ENCODE assay signal across 8 mouse cellular contexts in genomic region chr16:20140772-20141531, GRCm38 (mm10). TPM values are rescaled to one million over a fixed set of nuclear protein-coding genes. Genes with fewer than 3 reads are reported as not detected.
DNase-seq lines count a peak whose midpoint lies in the region; ATAC-seq and TF ChIP-seq lines count a peak whose summit lies in the region.

Gene Yeats2 (plus strand): TSS chr16:20141063.

- DNase-seq in B cell, adult 2 months: peak; percentile 84 to 89
- DNase-seq in brain, adult 2 months (ENCODE audit: low read depth, low spot score): peak; percentile 86
- peak; percentile 63 for DNase-seq in liver, adult 2 months (ENCODE audit: extremely low read depth, low read depth, low spot score)
- DNase-seq in splenic B cell, adult 2 months (ENCODE audit: low read depth, low spot score): peak; percentile 94

- TF ChIP-seq CTCF in liver, adult 2 months (IDR thresholded peaks at IDR 0.05; ENCODE audit: low read depth, low read length): no peak

- peak within 1 kb of the TSS; percentile 91 for H3K9ac ChIP-seq in heart, embryonic 11.5 days (ENCODE audit: low read depth, low read length)
- peak within 1 kb of the TSS; percentile 97 for H3K9ac ChIP-seq in kidney, embryonic 16.5 days (replicated peaks; ENCODE audit: low read length)
- peak within 1 kb of the TSS; percentile 97 for H3K9ac ChIP-seq in liver, adult 2 months (ENCODE audit: low read depth, low read length)

- H3ac ChIP-seq in myocyte (ENCODE audit: control insufficient read depth, insufficient read length): peak within 1 kb of the TSS; percentile 42

- ATAC-seq in erythroblast, adult 5-6 weeks (replicated peaks; ENCODE audit: low FRiP score, poor library complexity, severe bottlenecking): peak; percentile 90
- peak; percentile 91 for ATAC-seq in heart, embryonic 11.5 days (replicated peaks; ENCODE audit: insufficient number of reproducible peaks, low FRiP score, low TSS enrichment)
- peak; percentile 95 for ATAC-seq in kidney, embryonic 16.5 days (ENCODE audit: low FRiP score, low TSS enrichment)

- no peaks in the 10 kb centered on the region for H3K27me3 ChIP-seq in heart, embryonic 11.5 days (ENCODE audit: control insufficient read depth, insufficient read depth, low read length)
- H3K27me3 ChIP-seq in kidney, embryonic 16.5 days (ENCODE audit: insufficient read depth, low read length): no peaks in the 10 kb centered on the region
- H3K27me3 ChIP-seq in liver, adult 2 months (ENCODE audit: control insufficient read depth, insufficient read depth, low read length): no peaks in the 10 kb centered on the region
- no peaks in the 10 kb centered on the region for H3K27me3 ChIP-seq in myocyte (ENCODE audit: control insufficient read depth, insufficient read depth, insufficient read length)
- no peaks in the 10 kb centered on the region for H3K27me3 ChIP-seq in splenic B cell, adult 2 months (ENCODE audit: control insufficient read depth, insufficient read depth, low read length, poor library complexity, severe bottlenecking)

- no peaks in the 10 kb centered on the region for H3K9me3 ChIP-seq in heart, embryonic 11.5 days (replicated peaks; ENCODE audit: control insufficient read depth, low read length)
- no peaks in the 10 kb centered on the region for H3K9me3 ChIP-seq in kidney, embryonic 16.5 days (ENCODE audit: low read length)

- peak; percentile 53; the same call in 1 of the 2 replicates for TF ChIP-seq POLR2A in liver, adult 2 months (IDR thresholded peaks at IDR 0.05; ENCODE audit: extremely low read depth, insufficient read depth, low read length)
- peak; percentile 90 for TF ChIP-seq POLR2A in myocyte (IDR thresholded peaks at IDR 0.05; ENCODE audit: insufficient read length, low read depth)

- H3K36me3 ChIP-seq in heart, embryonic 11.5 days (ENCODE audit: control insufficient read depth, insufficient read depth, low read length): no peaks in the 10 kb centered on the region
- H3K36me3 ChIP-seq in kidney, embryonic 16.5 days (ENCODE audit: insufficient read depth, low read length): peaks cover 9% of the 10 kb centered on the region
- no peaks in the 10 kb centered on the region for H3K36me3 ChIP-seq in liver, adult 2 months (ENCODE audit: control insufficient read depth, insufficient read depth, low read length)
- H3K36me3 ChIP-seq in myocyte (ENCODE audit: control insufficient read depth, insufficient read depth): no peaks in the 10 kb centered on the region
- H3K36me3 ChIP-seq in splenic B cell, adult 2 months (ENCODE audit: control insufficient read depth, insufficient read depth, low read length, poor library complexity, severe bottlenecking): no peaks in the 10 kb centered on the region

- peaks cover 4% of the 10 kb centered on the region; the same call in 1 of the 2 replicates for H3K4me1 ChIP-seq in heart, embryonic 11.5 days (ENCODE audit: control insufficient read depth, insufficient read depth, low read length)
- H3K4me1 ChIP-seq in kidney, embryonic 16.5 days (ENCODE audit: insufficient read depth, low read length): peaks cover 15% of the 10 kb centered on the region
- peaks cover 10% of the 10 kb centered on the region for H3K4me1 ChIP-seq in liver, adult 2 months (ENCODE audit: control insufficient read depth, insufficient read depth, low read length)

- peak within 1 kb of the TSS; percentile 90 for H3K27ac ChIP-seq in heart, embryonic 11.5 days (ENCODE audit: low read depth, low read length)
- peak within 1 kb of the TSS; percentile 91 for H3K27ac ChIP-seq in kidney, embryonic 16.5 days (ENCODE audit: low read length)
- H3K27ac ChIP-seq in liver, adult 2 months (replicated peaks; ENCODE audit: insufficient read depth, low read depth, low read length): peak within 1 kb of the TSS; percentile 71

- 1% methylated on average over 85 of the region's 92 CpGs for WGBS in heart, embryonic 11.5 days (ENCODE audit: insufficient replicate concordance)
- under 1% methylated on average over 69 of the region's 92 CpGs for WGBS in kidney, embryonic 16.5 days
- under 1% methylated on average over 90 of the region's 92 CpGs for WGBS in liver, adult 2 months

- H3K79me2 ChIP-seq in liver, adult 2 months (ENCODE audit: control insufficient read depth, insufficient read depth, low read length): peaks cover 20% of the 10 kb centered on the region; the same call in 1 of the 2 replicates
- peaks cover 45% of the 10 kb centered on the region for H3K79me2 ChIP-seq in myocyte (ENCODE audit: control insufficient read depth, insufficient read depth)

- peak within 1 kb of the TSS; percentile 79 for H3K4me2 ChIP-seq in heart, embryonic 11.5 days
- peak within 1 kb of the TSS; percentile 85 for H3K4me2 ChIP-seq in kidney, embryonic 16.5 days (replicated peaks; ENCODE audit: low read depth, low read length)
- H3K4me2 ChIP-seq in myocyte (ENCODE audit: low read depth): peak within 1 kb of the TSS; percentile 89

- peak within 1 kb of the TSS; percentile 83 for H3K4me3 ChIP-seq in heart, embryonic 11.5 days (ENCODE audit: low read depth, low read length)
- peak within 1 kb of the TSS; percentile 68 for H3K4me3 ChIP-seq in kidney, embryonic 16.5 days (ENCODE audit: low read length)
- peak within 1 kb of the TSS; percentile 98 for H3K4me3 ChIP-seq in liver, adult 2 months (ENCODE audit: insufficient read depth, low read depth, low read length)
- peak within 1 kb of the TSS; percentile 42 for H3K4me3 ChIP-seq in myocyte

TF ChIP-seq in myocyte, 11 proteins besides CTCF, POLR2A, EP300 and RAD21:
- no peak for TF ChIP-seq USF1 (IDR thresholded peaks at IDR 0.05; ENCODE audit: low read depth)
- TF ChIP-seq MYOD1 (IDR thresholded peaks at IDR 0.05; ENCODE audit: control insufficient read depth in 1 of 3, insufficient read length in 2 of 3, low read depth in 2 of 3): peak in 1 of 3 experiments; percentile 15
- TF ChIP-seq MYOG (IDR thresholded peaks at IDR 0.05; ENCODE audit: control insufficient read depth in 1 of 3, insufficient read depth in 1 of 3, insufficient read length in 2 of 3, low read depth in 2 of 3): peak in 1 of 3 experiments; percentile 10
- TF ChIP-seq POLR2AphosphoS2 (IDR thresholded peaks at IDR 0.05; ENCODE audit: insufficient read length, low read depth): peak; percentile 82

RNA-seq across cellular contexts. Expression of gene Yeats2, which starts in this region (rescaled TPM):
- 4.4 and 16.5 TPM in 2 replicates for total RNA-seq in erythroblast, adult 5-6 weeks (2015; ENCODE audit: low replicate concordance)
- 5.9 and 12.8 TPM in 2 replicates for total RNA-seq in erythroblast, adult 5-6 weeks (2017; ENCODE audit: low replicate concordance)
- 22.3 and 24.7 TPM in 2 replicates for polyA plus RNA-seq in heart, embryonic 11.5 days (2014; fragmentation: Nextera tagmentation; extraction: Ambion mirVana)
- polyA plus RNA-seq in kidney, embryonic 16.5 days (2015; fragmentation: Nextera tagmentation; extraction: Ambion mirVana): 31.5 and 38.7 TPM in 2 replicates
- total RNA-seq in liver, adult 2 months (2014; rRNA removed): 7.7 and 8.7 TPM in 2 replicates
- 5.2 and 7.1 TPM in 2 replicates for polyA plus RNA-seq in liver, adult 2 months (2012; rRNA removed)
- polyA plus RNA-seq in myocyte (2012; fragmentation: generic; extraction: Trizol): 6.4 TPM

Comparison
In these comparisons a context has a peak if more than half of its experiments do, and no peak if none do; other contexts are left out.
1. Peak in every context shown above with its lines: DNase-seq, ATAC-seq, H3K4me3 ChIP-seq and H3K27ac ChIP-seq.
2. H3K4me3 ChIP-seq: peak in every context shown above with its lines; median percentile 98 in liver, adult 2 months; 83 in heart, embryonic 11.5 days; 68 in kidney, embryonic 16.5 days; 42 in myocyte.